In the genomic region with DNA sequence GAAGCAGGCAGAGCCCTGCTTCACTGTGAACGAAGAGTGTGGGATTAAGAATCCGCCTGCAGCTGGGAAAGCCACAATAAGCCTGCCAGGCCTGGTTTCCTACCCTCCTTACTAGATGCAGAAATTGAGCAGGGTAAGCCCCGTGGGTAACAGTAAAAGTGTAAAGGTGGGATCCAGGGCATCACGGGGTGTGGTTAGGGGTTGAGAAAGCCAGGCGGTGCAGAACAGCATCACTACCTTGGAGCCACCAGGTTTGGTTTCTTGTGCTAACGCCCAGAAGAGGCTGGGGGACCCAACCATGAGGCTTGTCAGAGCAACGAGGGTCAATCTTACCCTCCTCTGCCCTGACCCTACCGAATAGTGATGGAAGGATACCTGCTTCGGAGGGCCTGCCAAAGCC, we compare ENCODE assay signal across 10 mouse cellular contexts. TPM values are rescaled to one million over a fixed set of nuclear protein-coding genes. Genes with fewer than 3 reads are reported as not detected.
A peak's percentile ranks its signal among the peaks of the same experiment; 100 is the strongest.
DNase-seq lines count a peak whose midpoint lies in the region; ATAC-seq and TF ChIP-seq lines count a peak whose summit lies in the region.
"Had no signal": no experiment of that assay in that cellular context is flagged by ENCODE, and none has a peak within 500 bp of the region (broad histone marks: within the 10 kb centered on the region; RNA-seq: fewer than 3 reads in every experiment).

No protein-coding gene starts in this region.

- no peak for TF ChIP-seq EP300 in heart, adult 2 months (IDR thresholded peaks at IDR 0.05; ENCODE audit: insufficient read depth, low read depth, low read length)

- no peak for ATAC-seq in lung, embryonic 16.5 days (ENCODE audit: low read depth)
- ATAC-seq in hindbrain, embryonic 16.5 days: no peak
- ATAC-seq in neural tube, embryonic 15.5 days (ENCODE audit: low FRiP score): no peak

- WGBS in heart, adult 2 months: 69% methylated on average over 9 of the region's 9 CpGs
- WGBS in lung, embryonic 16.5 days: 43% methylated on average over 9 of the region's 9 CpGs
- WGBS in hindbrain, embryonic 16.5 days: 43% methylated on average over 9 of the region's 9 CpGs
- 48% methylated on average over 9 of the region's 9 CpGs for WGBS in neural tube, embryonic 15.5 days

- H3K4me3 ChIP-seq in heart, adult 2 months: peak overlapping the region; percentile 56; the same call in 1 of the 2 replicates
- H3K4me3 ChIP-seq in lung, embryonic 16.5 days (ENCODE audit: low read length): peak overlapping the region; percentile 62
- no peak overlapping the region for H3K4me3 ChIP-seq in hindbrain, embryonic 16.5 days (ENCODE audit: low read length)
- H3K4me3 ChIP-seq in neural tube, embryonic 15.5 days (replicated peaks): peak overlapping the region; percentile 57; the same call in 1 of the 2 replicates

- no peaks in the 10 kb centered on the region for H3K4me1 ChIP-seq in heart, adult 2 months (ENCODE audit: control insufficient read depth, insufficient read depth, low read length)
- 0 out of 2 replicates have a peak, but pooled peaks cover 5% of the 10 kb centered on the region for H3K4me1 ChIP-seq in lung, embryonic 16.5 days (replicated peaks; ENCODE audit: control insufficient read depth, insufficient read depth, low read length)
- H3K4me1 ChIP-seq in hindbrain, embryonic 16.5 days (ENCODE audit: control insufficient read depth, insufficient read depth, low read depth, low read length): peaks cover 6% of the 10 kb centered on the region
- H3K4me1 ChIP-seq in neural tube, embryonic 15.5 days: peaks cover 15% of the 10 kb centered on the region
- H3K4me1 ChIP-seq: stomach, embryonic 15.5 days had no signal

- TF ChIP-seq CTCF in heart, adult 2 months (IDR thresholded peaks at IDR 0.05): no peak

- H3K4me2 ChIP-seq in lung, embryonic 16.5 days (ENCODE audit: low read depth, low read length): no peak overlapping the region
- H3K4me2 ChIP-seq in hindbrain, embryonic 16.5 days (ENCODE audit: low read length): peak overlapping the region; percentile 81
- peak overlapping the region; percentile 90 for H3K4me2 ChIP-seq in neural tube, embryonic 15.5 days

- H3K27me3 ChIP-seq in heart, adult 2 months (ENCODE audit: control insufficient read depth, insufficient read depth, low read length): peaks cover 3% of the 10 kb centered on the region; the same call in 1 of the 2 replicates
- H3K27me3 ChIP-seq in lung, embryonic 16.5 days (ENCODE audit: control insufficient read depth, insufficient read depth, low read depth, low read length): peaks cover 11% of the 10 kb centered on the region
- H3K27me3 ChIP-seq in hindbrain, embryonic 16.5 days (replicated peaks; ENCODE audit: control insufficient read depth, insufficient read depth, low read length): 0 out of 2 replicates have a peak, but pooled peaks cover 2% of the 10 kb centered on the region
- peaks cover 3% of the 10 kb centered on the region; the same call in 1 of the 2 replicates for H3K27me3 ChIP-seq in neural tube, embryonic 15.5 days (replicated peaks)

- H3K9ac ChIP-seq in heart, adult 2 months (ENCODE audit: low read depth, low read length): peak overlapping the region; percentile 27; the same call in 1 of the 2 replicates
- H3K9ac ChIP-seq in lung, embryonic 16.5 days (ENCODE audit: low read length): no peak overlapping the region; the same call in 1 of the 2 replicates
- no peak overlapping the region; the same call in 1 of the 2 replicates for H3K9ac ChIP-seq in hindbrain, embryonic 16.5 days (ENCODE audit: low read depth, low read length)
- no peak overlapping the region for H3K9ac ChIP-seq in neural tube, embryonic 15.5 days (replicated peaks)

- H3K79me2 ChIP-seq in heart, adult 2 months (replicated peaks; ENCODE audit: control insufficient read depth, insufficient read depth, low read length): no peaks in the 10 kb centered on the region

- no peaks in the 10 kb centered on the region for H3K36me3 ChIP-seq in heart, adult 2 months (ENCODE audit: control insufficient read depth, insufficient read depth, low read length)
- no peaks in the 10 kb centered on the region for H3K36me3 ChIP-seq in lung, embryonic 16.5 days (ENCODE audit: control insufficient read depth, insufficient read depth, low read length)
- H3K36me3 ChIP-seq in hindbrain, embryonic 16.5 days (ENCODE audit: control insufficient read depth, insufficient read depth, low read length): no peaks in the 10 kb centered on the region
- H3K36me3 ChIP-seq in neural tube, embryonic 15.5 days: no peaks in the 10 kb centered on the region
- H3K36me3 ChIP-seq: stomach, embryonic 15.5 days had no signal

- no peaks in the 10 kb centered on the region for H3K9me3 ChIP-seq in lung, embryonic 16.5 days (ENCODE audit: control insufficient read depth, low read length)
- no peaks in the 10 kb centered on the region for H3K9me3 ChIP-seq in hindbrain, embryonic 16.5 days (ENCODE audit: control insufficient read depth, low read length)
- H3K9me3 ChIP-seq in neural tube, embryonic 15.5 days (replicated peaks): no peaks in the 10 kb centered on the region
- H3K9me3 ChIP-seq: stomach, embryonic 15.5 days had no signal

- intact Hi-C loops in heart, adult 2 months (cut with DNase I): loop anchor here (2.0 kb wide), 1 partner anchor 36 kb away; no protein-coding TSS in a partner anchor
- intact Hi-C loops in heart, postnatal 10 days (cut with DNase I): loop anchor here (10.0 kb wide), 1 partner anchor 240 kb away; the partner anchor contains the start of gene Zmym6

- TF ChIP-seq POLR2A in heart, adult 2 months (IDR thresholded peaks at IDR 0.05; ENCODE audit: insufficient read depth, low read depth, low read length): no peak

- no peak for DNase-seq in heart, adult 2 months
- DNase-seq in heart, postnatal 10 days: no peak
- no peak for DNase-seq in lung, adult 18-20 months
- no peak for DNase-seq in spleen, postnatal 36 days (ENCODE audit: low spot score in 2 of 2)
- DNase-seq in adrenal gland, postnatal 10 days: no peak

- peak overlapping the region; percentile 73 for H3K27ac ChIP-seq in heart, adult 2 months
- no peak overlapping the region for H3K27ac ChIP-seq in lung, embryonic 16.5 days (ENCODE audit: low read length)
- no peak overlapping the region for H3K27ac ChIP-seq in hindbrain, embryonic 16.5 days (ENCODE audit: low read depth, low read length)
- H3K27ac ChIP-seq in neural tube, embryonic 15.5 days (replicated peaks): no peak overlapping the region
- H3K27ac ChIP-seq: stomach, embryonic 15.5 days had no signal

RNA-seq across cellular contexts. Expression of gene Gja4, which starts 0.7 kb away (rescaled TPM):
- 10 to 100 TPM; 12.2 to 12.4 TPM for total RNA-seq in heart, adult 2 months (2021)
- polyA plus RNA-seq in heart, adult 2 months (2012; rRNA removed): 25.1 and 28.7 TPM in 2 replicates
- total RNA-seq in heart, postnatal 10 days (2021): 10 to 100 TPM; 28.2 to 30.2 TPM
- polyA plus RNA-seq in lung, embryonic 16.5 days (2015; fragmentation: Nextera tagmentation; extraction: Ambion mirVana): 41.2 and 43.5 TPM in 2 replicates
- polyA plus RNA-seq in hindbrain, embryonic 16.5 days (2015; fragmentation: Nextera tagmentation; extraction: Ambion mirVana): 20.4 and 26.1 TPM in 2 replicates
- 20.4 and 20.5 TPM in 2 replicates for polyA plus RNA-seq in neural tube, embryonic 15.5 days (2015; fragmentation: Nextera tagmentation; extraction: Ambion mirVana)
- total RNA-seq in adrenal gland, postnatal 10 days (2021): 10 to 100 TPM; 13.3 to 15.4 TPM

RNA-seq across cellular contexts. Expression of gene Gjb3, which starts 16.1 kb away (rescaled TPM):
- not detected for total RNA-seq in heart, adult 2 months (2021)
- 0.25 TPM in 1 of 2 replicates, not detected in the other for polyA plus RNA-seq in heart, adult 2 months (2012; rRNA removed)
- under 1 TPM; 0.22 to 0.37 TPM for total RNA-seq in heart, postnatal 10 days (2021)
- polyA plus RNA-seq in lung, embryonic 16.5 days (2015; fragmentation: Nextera tagmentation; extraction: Ambion mirVana): 2.0 and 2.2 TPM in 2 replicates
- polyA plus RNA-seq in hindbrain, embryonic 16.5 days (2015; fragmentation: Nextera tagmentation; extraction: Ambion mirVana): 0.15 and 0.19 TPM in 2 replicates
- polyA plus RNA-seq in neural tube, embryonic 15.5 days (2015; fragmentation: Nextera tagmentation; extraction: Ambion mirVana): 0.59 TPM in 1 of 2 replicates, not detected in the other
- under 1 TPM; 0.27 to 0.42 TPM for total RNA-seq in adrenal gland, postnatal 10 days (2021)

RNA-seq across cellular contexts. Expression of gene Gjb4, which starts 39.3 kb away (rescaled TPM):
- not detected for total RNA-seq in heart, adult 2 months (2021)
- polyA plus RNA-seq in heart, adult 2 months (2012; rRNA removed): 0.12 and 0.14 TPM in 2 replicates
- not detected for total RNA-seq in heart, postnatal 10 days (2021)
- 0.20 TPM in 1 of 2 replicates, not detected in the other for polyA plus RNA-seq in lung, embryonic 16.5 days (2015; fragmentation: Nextera tagmentation; extraction: Ambion mirVana)
- polyA plus RNA-seq in hindbrain, embryonic 16.5 days (2015; fragmentation: Nextera tagmentation; extraction: Ambion mirVana): 0.14 TPM in 1 of 2 replicates, not detected in the other
- polyA plus RNA-seq in neural tube, embryonic 15.5 days (2015; fragmentation: Nextera tagmentation; extraction: Ambion mirVana): 0.13 TPM in 1 of 2 replicates, not detected in the other
- not detected for total RNA-seq in adrenal gland, postnatal 10 days (2021)
- total RNA-seq: layer of hippocampus, adult 18-20 months had no signal

RNA-seq across cellular contexts. Expression of gene Gjb5, which starts 43.4 kb away (rescaled TPM):
- total RNA-seq in heart, adult 2 months (2021): under 1 TPM; 0.16 to 0.29 TPM
- polyA plus RNA-seq in heart, adult 2 months (2012; rRNA removed): 0.78 and 1.1 TPM in 2 replicates
- total RNA-seq in heart, postnatal 10 days (2021): under 1 TPM; 0.53 to 0.55 TPM
- polyA plus RNA-seq in lung, embryonic 16.5 days (2015; fragmentation: Nextera tagmentation; extraction: Ambion mirVana): 0.59 and 0.79 TPM in 2 replicates
- polyA plus RNA-seq in hindbrain, embryonic 16.5 days (2015; fragmentation: Nextera tagmentation; extraction: Ambion mirVana): 0.20 and 0.34 TPM in 2 replicates
- 0.41 and 0.49 TPM in 2 replicates for polyA plus RNA-seq in neural tube, embryonic 15.5 days (2015; fragmentation: Nextera tagmentation; extraction: Ambion mirVana)
- total RNA-seq in adrenal gland, postnatal 10 days (2021): under 1 TPM; 0.75 to 0.82 TPM
- total RNA-seq: layer of hippocampus, adult 18-20 months had no signal
